Mouse (Mus musculus): Measurements from ENCODE around the gene Atf1. TPM values are rescaled to one million over a fixed set of nuclear protein-coding genes. Genes with fewer than 3 reads are reported as not detected.
"Not testable (repeated sequence)": the region's sequence is repeated elsewhere in the genome, so short reads cannot be mapped to it uniquely, and the experiment has no call there.

The Atf1 gene
- polyA plus RNA-seq, 1 experiment from 2014 or later: 44.1 TPM

GRCm38 (mm10) chr15:100260351-100260750 is 32.7 kb downstream of the Atf1 start:
- peaks cover 35% of the 10 kb centered on the region for H3K36me3 ChIP-seq (ENCODE audit: control insufficient read depth, insufficient read depth)
- not testable (repeated sequence) for H3K27ac ChIP-seq (ENCODE audit: low read length); H3K9ac ChIP-seq (ENCODE audit: low read length); H3K27me3 ChIP-seq (ENCODE audit: control insufficient read depth, insufficient read depth, low read length); H3K4me1 ChIP-seq (ENCODE audit: control insufficient read depth, insufficient read depth, low read length); H3K4me3 ChIP-seq (ENCODE audit: low read length); H3K9me3 ChIP-seq (replicated peaks; ENCODE audit: control insufficient read depth, low read length); ATAC-seq (replicated peaks; ENCODE audit: extremely low read depth, insufficient read depth, low FRiP score); H3K4me2 ChIP-seq (ENCODE audit: low read depth, low read length)
- 90% methylated on average over 5 of the region's 7 CpGs for WGBS

DNA sequence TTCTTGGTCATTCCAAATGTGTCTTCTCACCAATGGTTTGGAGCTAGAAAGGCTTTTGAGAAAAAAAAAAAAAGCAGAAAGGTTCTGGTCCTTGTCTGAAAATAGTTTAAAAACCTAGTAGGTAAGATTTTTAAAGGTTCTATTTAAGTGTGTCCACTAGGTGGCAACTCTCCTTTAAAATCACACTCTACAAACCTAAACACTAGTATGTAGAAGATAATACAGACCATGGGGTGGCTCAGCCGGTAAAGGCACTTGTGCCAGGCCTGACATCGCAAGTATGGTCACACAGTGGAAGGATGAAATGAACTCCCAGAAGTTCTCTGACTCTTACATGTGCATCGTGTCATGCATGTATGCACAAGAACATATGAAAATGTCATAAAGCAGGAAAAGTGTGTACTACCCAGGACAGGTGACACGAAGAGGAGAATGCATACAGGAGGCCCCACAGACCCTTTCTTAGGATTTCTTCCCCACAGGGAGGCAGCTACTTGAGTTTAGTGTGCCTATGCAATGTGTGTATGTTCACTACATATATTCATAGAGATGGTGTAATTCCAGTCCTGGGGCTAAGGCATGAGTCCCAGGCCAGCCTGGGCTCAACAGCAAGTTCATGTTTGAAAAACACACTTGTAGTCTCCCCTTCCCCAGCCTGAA is 35.8 kb downstream of the Atf1 start:
- no peak overlapping the region for H3K27ac ChIP-seq (ENCODE audit: low read length)
- H3K9me3 ChIP-seq (replicated peaks; ENCODE audit: control insufficient read depth, low read length): no peaks in the 10 kb centered on the region
- H3K9ac ChIP-seq (ENCODE audit: low read length): no peak overlapping the region
- H3K27me3 ChIP-seq (ENCODE audit: control insufficient read depth, insufficient read depth, low read length): no peaks in the 10 kb centered on the region
- H3K4me2 ChIP-seq (ENCODE audit: low read depth, low read length): no peak overlapping the region
- peaks cover 16% of the 10 kb centered on the region for H3K36me3 ChIP-seq (ENCODE audit: control insufficient read depth, insufficient read depth)
- peaks cover 2% of the 10 kb centered on the region; the same call in 1 of the 2 replicates for H3K4me1 ChIP-seq (ENCODE audit: control insufficient read depth, insufficient read depth, low read length)
- ATAC-seq (replicated peaks; ENCODE audit: extremely low read depth, insufficient read depth, low FRiP score): no peak
- 21% methylated on average over 4 of the region's 4 CpGs for WGBS
- H3K4me3 ChIP-seq (ENCODE audit: low read length): no peak overlapping the region

- Histone ChIP-seq H3K27ac (ENCODE audit: low read length) (no peak overlapping the region), H3K9ac (ENCODE audit: low read length) (no peak overlapping the region), H3K4me1 (ENCODE audit: control insufficient read depth, insufficient read depth, low read length) (peaks cover 2% of the 10 kb centered on the region; the same call in 1 of the 2 replicates), H3K4me2 (ENCODE audit: low read depth, low read length) (no peak overlapping the region), H3K36me3 (ENCODE audit: control insufficient read depth, insufficient read depth) (peaks cover 5% of the 10 kb centered on the region; the same call in 1 of the 2 replicates), H3K27me3 (ENCODE audit: control insufficient read depth, insufficient read depth, low read length) (no peaks in the 10 kb centered on the region), H3K4me3 (ENCODE audit: low read length) (no peak overlapping the region), H3K9me3 (replicated peaks; ENCODE audit: control insufficient read depth, low read length) (no peaks in the 10 kb centered on the region)
- 74% methylated on average over 4 of the region's 5 CpGs for WGBS
- ATAC-seq (replicated peaks; ENCODE audit: extremely low read depth, insufficient read depth, low FRiP score): no peak
Measured at GRCm38 (mm10) chr15:100265586-100266325, 38.1 kb downstream of the Atf1 start.

DNA sequence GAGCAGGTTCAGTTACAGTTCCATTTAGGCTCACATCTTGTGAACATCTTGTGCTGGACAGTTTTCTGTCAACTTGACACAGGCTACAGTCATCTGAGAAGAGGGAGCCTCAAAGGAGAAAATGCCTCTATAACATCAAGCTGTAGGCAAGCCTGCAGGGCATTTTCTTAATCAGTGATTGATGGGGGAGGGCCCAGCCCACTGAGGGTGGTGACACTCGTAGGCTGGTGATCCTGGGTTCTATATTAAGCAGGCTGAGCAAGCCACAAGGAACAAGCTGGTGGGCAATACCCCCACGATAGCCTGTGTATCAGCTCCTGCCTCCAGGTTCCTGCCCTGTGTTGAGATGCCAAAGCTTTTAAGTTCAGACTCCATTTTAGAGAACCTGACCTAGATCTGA is 41.3 kb downstream of the Atf1 start:
- ATAC-seq (replicated peaks; ENCODE audit: extremely low read depth, insufficient read depth, low FRiP score): no peak
- no peak overlapping the region for H3K4me2 ChIP-seq (ENCODE audit: low read depth, low read length)
- H3K36me3 ChIP-seq (ENCODE audit: control insufficient read depth, insufficient read depth): no peaks in the 10 kb centered on the region
- WGBS: 66% methylated on average over 2 of the region's 2 CpGs
- H3K27me3 ChIP-seq (ENCODE audit: control insufficient read depth, insufficient read depth, low read length): no peaks in the 10 kb centered on the region
- H3K4me3 ChIP-seq (ENCODE audit: low read length): no peak overlapping the region
- no peaks in the 10 kb centered on the region for H3K4me1 ChIP-seq (ENCODE audit: control insufficient read depth, insufficient read depth, low read length)
- H3K9me3 ChIP-seq (replicated peaks; ENCODE audit: control insufficient read depth, low read length): no peaks in the 10 kb centered on the region; the same call in 1 of the 2 replicates
- no peak overlapping the region for H3K27ac ChIP-seq (ENCODE audit: low read length)
- H3K9ac ChIP-seq (ENCODE audit: low read length): no peak overlapping the region

GRCm38 (mm10) chr15:100269776-100270175 is 42.2 kb downstream of the Atf1 start:
- Histone ChIP-seq H3K9ac (ENCODE audit: low read length) (no peak overlapping the region), H3K27me3 (ENCODE audit: control insufficient read depth, insufficient read depth, low read length) (no peaks in the 10 kb centered on the region), H3K9me3 (replicated peaks; ENCODE audit: control insufficient read depth, low read length) (no peaks in the 10 kb centered on the region; the same call in 1 of the 2 replicates), H3K36me3 (ENCODE audit: control insufficient read depth, insufficient read depth) (no peaks in the 10 kb centered on the region), H3K4me3 (ENCODE audit: low read length) (no peak overlapping the region), H3K27ac (ENCODE audit: low read length) (no peak overlapping the region), H3K4me1 (ENCODE audit: control insufficient read depth, insufficient read depth, low read length) (no peaks in the 10 kb centered on the region), H3K4me2 (ENCODE audit: low read depth, low read length) (no peak overlapping the region)
- ATAC-seq (replicated peaks; ENCODE audit: extremely low read depth, insufficient read depth, low FRiP score): no peak
- WGBS: 28% methylated on average over 9 of the region's 9 CpGs

GRCm38 (mm10) chr15:100270609-100271008 is 43.0 kb downstream of the Atf1 start:
- WGBS: 45% methylated on average over 7 of the region's 7 CpGs
- H3K36me3 ChIP-seq (ENCODE audit: control insufficient read depth, insufficient read depth); H3K9ac ChIP-seq (ENCODE audit: low read length); H3K4me1 ChIP-seq (ENCODE audit: control insufficient read depth, insufficient read depth, low read length); H3K4me3 ChIP-seq (ENCODE audit: low read length); H3K4me2 ChIP-seq (ENCODE audit: low read depth, low read length); H3K9me3 ChIP-seq (replicated peaks; ENCODE audit: control insufficient read depth, low read length); H3K27ac ChIP-seq (ENCODE audit: low read length); H3K27me3 ChIP-seq (ENCODE audit: control insufficient read depth, insufficient read depth, low read length); ATAC-seq (replicated peaks; ENCODE audit: extremely low read depth, insufficient read depth, low FRiP score): not testable (repeated sequence)

- Histone ChIP-seq H3K4me1 (ENCODE audit: control insufficient read depth, insufficient read depth, low read length) (no peaks in the 10 kb centered on the region), H3K4me3 (ENCODE audit: low read length) (no peak overlapping the region), H3K36me3 (ENCODE audit: control insufficient read depth, insufficient read depth) (no peaks in the 10 kb centered on the region), H3K9ac (ENCODE audit: low read length) (no peak overlapping the region), H3K9me3 (replicated peaks; ENCODE audit: control insufficient read depth, low read length) (no peaks in the 10 kb centered on the region; the same call in 1 of the 2 replicates), H3K27ac (ENCODE audit: low read length) (no peak overlapping the region), H3K4me2 (ENCODE audit: low read depth, low read length) (no peak overlapping the region), H3K27me3 (ENCODE audit: control insufficient read depth, insufficient read depth, low read length) (no peaks in the 10 kb centered on the region)
- WGBS: 73% methylated on average over 14 of the region's 14 CpGs
- ATAC-seq (replicated peaks; ENCODE audit: extremely low read depth, insufficient read depth, low FRiP score): no peak
Measured at GRCm38 (mm10) chr15:100271411-100271810, 43.8 kb downstream of the Atf1 start.

GRCm38 (mm10) chr15:100273791-100274308 is 46.2 kb downstream of the Atf1 start:
- not testable (repeated sequence) for ATAC-seq (replicated peaks; ENCODE audit: extremely low read depth, insufficient read depth, low FRiP score); H3K9me3 ChIP-seq (replicated peaks; ENCODE audit: control insufficient read depth, low read length); H3K9ac ChIP-seq (ENCODE audit: low read length); H3K27ac ChIP-seq (ENCODE audit: low read length); H3K36me3 ChIP-seq (ENCODE audit: control insufficient read depth, insufficient read depth); H3K4me1 ChIP-seq (ENCODE audit: control insufficient read depth, insufficient read depth, low read length); H3K4me3 ChIP-seq (ENCODE audit: low read length); H3K4me2 ChIP-seq (ENCODE audit: low read depth, low read length); H3K27me3 ChIP-seq (ENCODE audit: control insufficient read depth, insufficient read depth, low read length)
- 88% methylated on average over 4 of the region's 4 CpGs for WGBS

All from heart, embryonic 16.5 days (tissue).